In the genomic region with DNA sequence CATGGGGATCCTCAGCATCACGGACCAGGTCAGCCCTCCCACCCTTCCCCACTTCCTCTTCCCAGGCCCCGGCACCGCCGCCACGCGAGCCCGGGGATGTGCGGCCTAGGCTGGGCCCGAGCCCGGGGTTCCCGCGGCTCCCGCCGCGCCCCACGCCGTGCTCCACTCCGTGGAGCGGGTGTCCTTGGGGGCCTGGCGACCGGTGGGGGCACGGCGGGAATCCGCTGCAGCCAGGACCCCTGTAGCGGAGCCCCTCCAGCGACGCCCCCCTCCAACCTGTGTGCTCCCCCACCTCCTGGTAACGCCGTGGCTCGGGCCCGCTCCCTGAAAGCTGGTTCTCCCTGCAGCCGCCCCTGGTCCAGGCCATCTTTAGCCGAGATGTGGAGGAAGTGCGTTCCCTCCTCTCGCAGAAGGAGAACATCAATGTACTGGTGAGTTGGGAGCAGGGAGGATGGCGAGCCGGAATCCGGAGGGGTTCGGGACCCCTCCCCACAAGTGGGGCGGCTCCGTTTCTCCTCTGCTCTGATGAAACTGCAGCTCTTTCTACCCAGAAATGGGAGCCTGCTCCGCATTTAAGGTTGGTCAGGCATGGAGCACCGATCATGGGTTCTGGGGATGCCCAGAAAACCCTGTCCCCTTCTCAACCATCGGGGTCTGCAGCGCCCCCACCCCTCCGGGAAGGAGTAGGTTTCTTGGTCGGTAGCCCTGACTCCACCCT, we compare ENCODE assay signal across 8 mouse cellular contexts. TPM values are rescaled to one million over a fixed set of nuclear protein-coding genes. Genes with fewer than 3 reads are reported as not detected.
A peak's percentile ranks its signal among the peaks of the same experiment; 100 is the strongest.
DNase-seq lines count a peak whose midpoint lies in the region; ATAC-seq and TF ChIP-seq lines count a peak whose summit lies in the region.

No protein-coding gene starts in this region.

- H3K4me2 ChIP-seq in forebrain, embryonic 16.5 days (ENCODE audit: low read length), result peak overlapping the region; percentile 82
- H3K4me2 ChIP-seq in midbrain, embryonic 13.5 days (replicated peaks), result peak overlapping the region; percentile 79

- no peaks in the 10 kb centered on the region for H3K9me3 ChIP-seq in forebrain, embryonic 16.5 days (ENCODE audit: control insufficient read depth, low read length)
- no peaks in the 10 kb centered on the region for H3K9me3 ChIP-seq in limb, embryonic 10.5 days (replicated peaks)
- H3K9me3 ChIP-seq in midbrain, embryonic 13.5 days, result no peaks in the 10 kb centered on the region

- H3K27ac ChIP-seq in forebrain, embryonic 16.5 days (ENCODE audit: low read length), result peak overlapping the region; percentile 96
- peak overlapping the region; percentile 96 for H3K27ac ChIP-seq in limb, embryonic 10.5 days
- peak overlapping the region; percentile 97 for H3K27ac ChIP-seq in midbrain, embryonic 13.5 days

- H3K36me3 ChIP-seq in forebrain, embryonic 16.5 days (ENCODE audit: control insufficient read depth, insufficient read depth), result peaks cover 21% of the 10 kb centered on the region
- peaks cover 52% of the 10 kb centered on the region for H3K36me3 ChIP-seq in limb, embryonic 10.5 days
- H3K36me3 ChIP-seq in midbrain, embryonic 13.5 days, result peaks cover 42% of the 10 kb centered on the region

- WGBS in forebrain, embryonic 16.5 days, result 0% methylated on average over 45 of the region's 47 CpGs
- under 1% methylated on average over 46 of the region's 47 CpGs for WGBS in limb, embryonic 10.5 days
- 0% methylated on average over 23 of the region's 47 CpGs for WGBS in midbrain, embryonic 13.5 days

- TF ChIP-seq POLR2A in brain, embryonic 14.5 days (IDR thresholded peaks at IDR 0.05; ENCODE audit: borderline replicate concordance, extremely low read depth, insufficient read depth, insufficient read length, poor library complexity, severe bottlenecking), result no peak; the same call in 1 of the 2 replicates

- H3K4me3 ChIP-seq in forebrain, embryonic 16.5 days (replicated peaks; ENCODE audit: low read length), result peak overlapping the region; percentile 95
- peak overlapping the region; percentile 99 for H3K4me3 ChIP-seq in limb, embryonic 10.5 days
- H3K4me3 ChIP-seq in midbrain, embryonic 13.5 days (replicated peaks), result peak overlapping the region; percentile 96

- peak; percentile 26; the same call in 1 of the 2 replicates for TF ChIP-seq CTCF in brain, embryonic 14.5 days (IDR thresholded peaks at IDR 0.05; ENCODE audit: borderline replicate concordance, extremely low read depth, insufficient read depth, insufficient read length)

- peak overlapping the region; percentile 99 for H3K9ac ChIP-seq in forebrain, embryonic 16.5 days (replicated peaks; ENCODE audit: low read depth, low read length)
- peak overlapping the region; percentile 100 for H3K9ac ChIP-seq in midbrain, embryonic 13.5 days (replicated peaks)

- no peaks in the 10 kb centered on the region for H3K27me3 ChIP-seq in forebrain, embryonic 16.5 days (replicated peaks; ENCODE audit: control insufficient read depth, insufficient read depth, low read length)
- no peaks in the 10 kb centered on the region for H3K27me3 ChIP-seq in limb, embryonic 10.5 days (ENCODE audit: low read depth, poor library complexity, severe bottlenecking)
- no peaks in the 10 kb centered on the region for H3K27me3 ChIP-seq in midbrain, embryonic 13.5 days

- H3K4me1 ChIP-seq in forebrain, embryonic 16.5 days (replicated peaks; ENCODE audit: control insufficient read depth, insufficient read depth, low read length), result peaks cover 24% of the 10 kb centered on the region
- H3K4me1 ChIP-seq in limb, embryonic 10.5 days, result peaks cover 27% of the 10 kb centered on the region
- H3K4me1 ChIP-seq in midbrain, embryonic 13.5 days (replicated peaks), result peaks cover 27% of the 10 kb centered on the region

- DNase-seq in cerebellum, adult 11 months, result peak; percentile 48
- no peak for DNase-seq in cerebellum, adult 9-10 months
- DNase-seq in 3134 (ENCODE audit: extremely low read depth, insufficient read length, low spot score), result peak; percentile 66
- peak; percentile 83 for DNase-seq in brain, embryonic 14.5 days (ENCODE audit: low read depth)
- DNase-seq in limb, embryonic 10.5 days (ENCODE audit: low spot score), result peak; percentile 77
- peak; percentile 69 for DNase-seq in testis, postnatal 10 days (ENCODE audit: low spot score)

- ATAC-seq in forebrain, embryonic 16.5 days, result peak; percentile 76
- peak; percentile 80 for ATAC-seq in midbrain, embryonic 13.5 days

RNA-seq across cellular contexts. Expression of a gene that starts 0.5 kb away (rescaled TPM):
- 43.1 and 55.1 TPM in 2 replicates for polyA plus RNA-seq in brain, embryonic 14.5 days (2012; rRNA removed)
- polyA plus RNA-seq in forebrain, embryonic 16.5 days (2015; fragmentation: Nextera tagmentation; extraction: Ambion mirVana), result 11.3 and 13.2 TPM in 2 replicates
- polyA plus RNA-seq in limb, embryonic 10.5 days (2016; fragmentation: Nextera tagmentation; extraction: Ambion mirVana), result 15.9 and 16.5 TPM in 2 replicates
- 13.0 and 14.8 TPM in 2 replicates for polyA plus RNA-seq in midbrain, embryonic 13.5 days (2015; fragmentation: Nextera tagmentation; extraction: Ambion mirVana)

RNA-seq across cellular contexts. Expression of a gene that starts 8.6 kb away (rescaled TPM):
- 69.0 and 90.1 TPM in 2 replicates for polyA plus RNA-seq in brain, embryonic 14.5 days (2012; rRNA removed)
- polyA plus RNA-seq in forebrain, embryonic 16.5 days (2015; fragmentation: Nextera tagmentation; extraction: Ambion mirVana), result 32.2 and 32.7 TPM in 2 replicates
- 5.6 and 9.1 TPM in 2 replicates for polyA plus RNA-seq in limb, embryonic 10.5 days (2016; fragmentation: Nextera tagmentation; extraction: Ambion mirVana)
- 28.2 and 34.3 TPM in 2 replicates for polyA plus RNA-seq in midbrain, embryonic 13.5 days (2015; fragmentation: Nextera tagmentation; extraction: Ambion mirVana)

RNA-seq across cellular contexts. Expression of a gene that starts 23.6 kb away (rescaled TPM):
- polyA plus RNA-seq in brain, embryonic 14.5 days (2012; rRNA removed), result 0.04 and 0.35 TPM in 2 replicates
- 0.10 and 0.25 TPM in 2 replicates for polyA plus RNA-seq in forebrain, embryonic 16.5 days (2015; fragmentation: Nextera tagmentation; extraction: Ambion mirVana)
- 0.21 TPM in 1 of 2 replicates, not detected in the other for polyA plus RNA-seq in limb, embryonic 10.5 days (2016; fragmentation: Nextera tagmentation; extraction: Ambion mirVana)
- 0.18 and 0.22 TPM in 2 replicates for polyA plus RNA-seq in midbrain, embryonic 13.5 days (2015; fragmentation: Nextera tagmentation; extraction: Ambion mirVana)

RNA-seq across cellular contexts. Expression of a gene that starts 33.9 kb away (rescaled TPM):
- 96.8 and 102 TPM in 2 replicates for polyA plus RNA-seq in brain, embryonic 14.5 days (2012; rRNA removed)
- 139 and 147 TPM in 2 replicates for polyA plus RNA-seq in forebrain, embryonic 16.5 days (2015; fragmentation: Nextera tagmentation; extraction: Ambion mirVana)
- polyA plus RNA-seq in limb, embryonic 10.5 days (2016; fragmentation: Nextera tagmentation; extraction: Ambion mirVana), result 98.7 and 133 TPM in 2 replicates
- 142 and 153 TPM in 2 replicates for polyA plus RNA-seq in midbrain, embryonic 13.5 days (2015; fragmentation: Nextera tagmentation; extraction: Ambion mirVana)

RNA-seq across cellular contexts. Expression of a gene that starts 34.1 kb away (rescaled TPM):
- polyA plus RNA-seq in brain, embryonic 14.5 days (2012; rRNA removed), result 73.9 and 76.9 TPM in 2 replicates
- 121 and 122 TPM in 2 replicates for polyA plus RNA-seq in forebrain, embryonic 16.5 days (2015; fragmentation: Nextera tagmentation; extraction: Ambion mirVana)
- polyA plus RNA-seq in limb, embryonic 10.5 days (2016; fragmentation: Nextera tagmentation; extraction: Ambion mirVana), result 41.9 and 43.6 TPM in 2 replicates
- polyA plus RNA-seq in midbrain, embryonic 13.5 days (2015; fragmentation: Nextera tagmentation; extraction: Ambion mirVana), result 81.5 and 85.9 TPM in 2 replicates
